Mouse (Mus musculus) embryonic facial prominence, embryonic 14.5 days (tissue): ENCODE measurements at regions not wholly inside any gene's neighbourhood (a gene's known extent, or its start where the extent isn't known, plus 50 kb on each side); places are given as distances from the start of the nearest gene placed in this dataset.

Experiments
- ATAC-seq: fragments of 200-750 bp; cut with Nextera tagmentation; 2 replicates; pipeline ENCODE4 v1.8.0; 2017; ENCODE audit warnings: low read depth, moderate number of reproducible peaks, moderate TSS enrichment
- DNase-seq: peaks from one replicate; pipeline ENCODE4 v3.0.0-alpha.2; 2015; ENCODE audit warnings: low spot score
- H3K27ac ChIP-seq: fragments of 300-500 bp; sonication (generic); replicated peaks from 2 replicates; pipeline ENCODE4 v1.5.1; 2014; ENCODE audit warnings: low read depth, mild to moderate bottlenecking, low read length, moderate library complexity
- H3K27me3 ChIP-seq: fragments of 300-500 bp; sonication (generic); replicated peaks from 2 replicates; pipeline ENCODE4 v1.6.1; 2014; ENCODE audit warnings: low read length; ENCODE audit not compliant: control insufficient read depth, insufficient read depth
- H3K36me3 ChIP-seq: fragments of 300-500 bp; sonication (generic); 2 replicates; pipeline ENCODE4 v1.6.1; 2014; ENCODE audit warnings: low read length, mixed read lengths; ENCODE audit not compliant: control insufficient read depth, insufficient read depth
- H3K4me1 ChIP-seq: fragments of 300-500 bp; sonication (generic); 2 replicates; pipeline ENCODE4 v1.6.1; 2014; ENCODE audit warnings: antibody characterized with exemption, low read length; ENCODE audit not compliant: control insufficient read depth, insufficient read depth
- H3K4me2 ChIP-seq: fragments of 300-500 bp; sonication (generic); 2 replicates; pipeline ENCODE4 v1.6.1; 2014; ENCODE audit warnings: low read depth, mild to moderate bottlenecking, low read length, moderate library complexity, mixed read lengths
- H3K4me3 ChIP-seq: fragments of 300-500 bp; sonication (generic); 2 replicates; pipeline ENCODE4 v1.5.1; 2014; ENCODE audit warnings: low read depth, mild to moderate bottlenecking, low read length
- H3K9ac ChIP-seq: fragments of 300-500 bp; sonication (generic); 2 replicates; pipeline ENCODE4 v1.6.1; 2014; ENCODE audit warnings: low read depth, mild to moderate bottlenecking, low read length, moderate library complexity, mixed read lengths
- H3K9me3 ChIP-seq: fragments of 300-500 bp; sonication (generic); 2 replicates; pipeline ENCODE4 v1.6.1; 2016; ENCODE audit warnings: low read length; ENCODE audit not compliant: control insufficient read depth
- WGBS: fragments of 180-500 bp; shearing (Covaris S2); extraction: QIAGEN DNeasy Blood & Tissue Kit; methylation state at CpG from one replicate; pipeline ENCODE4 v1.1.7; 2014; 5-methylcytosine and 5-hydroxymethylcytosine counted together

DNA sequence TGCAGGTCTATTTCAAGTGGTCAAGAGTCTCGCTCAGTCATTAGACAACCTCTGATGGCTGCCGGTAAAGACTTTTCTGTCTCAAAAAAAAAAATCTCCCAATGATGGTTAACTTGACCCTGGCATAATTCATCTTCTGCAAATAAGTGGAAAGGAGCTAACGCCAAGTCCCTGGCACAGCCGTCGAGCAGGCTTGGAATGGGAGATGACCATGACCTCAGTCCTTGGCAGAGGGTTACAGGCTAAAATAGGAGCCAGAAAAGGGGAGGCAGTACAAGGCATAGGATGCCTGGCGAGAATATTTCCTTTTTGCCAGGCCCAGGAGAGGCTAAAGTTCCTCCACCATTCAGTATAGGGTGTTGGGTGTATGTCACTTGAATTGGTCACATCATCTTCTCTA is 69.2 kb upstream of the Gdf10 start:
- DNase-seq (no peak), ATAC-seq (no peak)
- H3K36me3 ChIP-seq = no peaks in the 10 kb centered on the region
- no peak overlapping the region for H3K4me3 ChIP-seq
- no peaks in the 10 kb centered on the region for H3K27me3 ChIP-seq
- no peak overlapping the region for H3K27ac ChIP-seq
- H3K4me1 ChIP-seq = no peaks in the 10 kb centered on the region
- H3K4me2 ChIP-seq = no peak overlapping the region
- WGBS = 88% methylated on average over 6 of the region's 6 CpGs
- no peaks in the 10 kb centered on the region for H3K9me3 ChIP-seq
- H3K9ac ChIP-seq = no peak overlapping the region

DNA sequence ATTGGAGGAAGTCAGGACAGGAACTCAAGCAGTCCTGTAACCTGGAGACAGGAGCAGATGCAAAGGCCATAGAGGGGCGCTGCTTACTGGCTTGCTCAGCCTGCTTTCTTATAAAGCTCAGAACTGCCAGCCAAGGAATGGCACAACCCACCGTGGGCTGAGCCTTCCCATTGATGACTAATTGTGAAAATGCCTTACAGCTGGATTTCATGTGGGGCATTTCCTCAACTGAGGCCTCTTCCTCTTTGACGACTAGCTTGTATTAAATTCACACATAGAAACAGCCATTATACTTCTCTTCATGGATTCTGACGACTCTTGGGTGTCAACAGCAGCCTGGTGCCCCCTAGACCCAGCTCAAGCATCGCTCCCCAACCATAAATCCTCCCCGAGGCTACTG is 66.4 kb upstream of the Gdf10 start:
- Histone ChIP-seq H3K4me1 (no peaks in the 10 kb centered on the region), H3K9ac (no peak overlapping the region), H3K4me3 (no peak overlapping the region), H3K4me2 (no peak overlapping the region), H3K36me3 (no peaks in the 10 kb centered on the region), H3K27ac (no peak overlapping the region), H3K9me3 (no peaks in the 10 kb centered on the region), H3K27me3 (no peaks in the 10 kb centered on the region)
- WGBS = 66% methylated on average over 6 of the region's 6 CpGs
- DNase-seq = no peak
- no peak for ATAC-seq

GRCm38 (mm10) chr14:33864796-33865195 is 58.6 kb upstream of the Gdf10 start:
- 71% methylated on average over 1 of the region's 1 CpGs for WGBS
- H3K27ac ChIP-seq = no peak overlapping the region
- no peak for ATAC-seq

GRCm38 (mm10) chr14:33865746-33866145 is 57.6 kb upstream of the Gdf10 start:
- Histone ChIP-seq H3K9me3 (no peaks in the 10 kb centered on the region), H3K9ac (no peak overlapping the region), H3K27me3 (no peaks in the 10 kb centered on the region), H3K4me3 (no peak overlapping the region), H3K4me2 (no peak overlapping the region), H3K4me1 (no peaks in the 10 kb centered on the region), H3K27ac (no peak overlapping the region), H3K36me3 (no peaks in the 10 kb centered on the region)
- DNase-seq (no peak), ATAC-seq (no peak)
- WGBS = 74% methylated on average over 2 of the region's 2 CpGs

More at GRCm38 (mm10) chr14:33864796-33865195, 58.6 kb upstream of the Gdf10 start:
- no peak for DNase-seq
- no peaks in the 10 kb centered on the region for H3K9me3 ChIP-seq
- H3K4me2 ChIP-seq = no peak overlapping the region
- no peak overlapping the region for H3K9ac ChIP-seq
- no peak overlapping the region for H3K4me3 ChIP-seq
- no peaks in the 10 kb centered on the region for H3K27me3 ChIP-seq
- H3K36me3 ChIP-seq = no peaks in the 10 kb centered on the region
- H3K4me1 ChIP-seq = no peaks in the 10 kb centered on the region

DNA sequence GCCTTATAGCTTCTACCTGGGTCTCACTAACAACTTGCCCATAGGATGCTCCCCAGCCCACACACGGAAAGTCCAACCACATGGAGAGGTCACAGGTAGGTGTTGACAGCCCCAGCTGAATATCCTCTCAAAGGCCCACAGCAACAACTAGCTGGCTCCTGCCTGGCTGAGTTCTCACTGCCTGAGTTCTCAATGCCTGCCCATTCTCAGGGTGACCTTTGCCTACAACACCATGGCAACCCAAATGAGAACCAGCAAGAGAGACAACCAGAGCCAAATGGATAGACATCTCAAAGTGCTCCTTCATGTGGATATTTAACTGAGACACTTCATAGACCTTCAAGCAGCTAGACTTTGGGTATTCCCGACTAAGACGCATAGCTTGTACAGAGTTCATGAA is 55.7 kb upstream of the Gdf10 start:
- Histone ChIP-seq H3K36me3 (no peaks in the 10 kb centered on the region), H3K4me1 (no peaks in the 10 kb centered on the region), H3K27me3 (no peaks in the 10 kb centered on the region), H3K9me3 (no peaks in the 10 kb centered on the region), H3K9ac (no peak overlapping the region), H3K4me3 (no peak overlapping the region), H3K4me2 (no peak overlapping the region), H3K27ac (no peak overlapping the region)
- DNase-seq = no peak
- no peak for ATAC-seq
- WGBS = 88% methylated on average over 3 of the region's 3 CpGs
